Mouse (Mus musculus) liver, embryonic 14.5 days (tissue): ENCODE data around the gene Mettl21c. TPM values are rescaled to one million over a fixed set of nuclear protein-coding genes. Genes with fewer than 3 reads are reported as not detected.
A peak's percentile ranks its signal among the peaks of the same experiment; 100 is the strongest.
"Not testable (repeated sequence)": the region's sequence is repeated elsewhere in the genome, so short reads cannot be mapped to it uniquely, and the experiment has no call there.

Experiments used
- ATAC-seq: fragments of 200-750 bp; cut with Nextera tagmentation; 2 replicates; pipeline ENCODE4 v1.8.0; 2017; ENCODE audit warnings: moderate number of reproducible peaks, mild to moderate bottlenecking, moderate library complexity; ENCODE audit not compliant: insufficient read depth
- DNase-seq, 3 experiments: peaks; one replicate each; pipeline ENCODE4 v3.0.0-alpha.2; 2012 to 2013; ENCODE audit warnings: low read depth in 3 of 3, low spot score in 3 of 3
- H3K27ac ChIP-seq: fragments of 300-500 bp; sonication (generic); 2 replicates; pipeline ENCODE4 v1.5.1; 2014; ENCODE audit warnings: moderate library complexity, mild to moderate bottlenecking, control low read depth, inconsistent platforms
- H3K27me3 ChIP-seq: fragments of 300-500 bp; sonication (generic); 2 replicates; pipeline ENCODE4 v1.6.1; 2014; ENCODE audit warnings: mild to moderate bottlenecking, low read length, moderate library complexity; ENCODE audit not compliant: control insufficient read depth, insufficient read depth
- H3K36me3 ChIP-seq: fragments of 300-500 bp; sonication (generic); replicated peaks from 2 replicates; pipeline ENCODE4 v1.6.1; 2014; ENCODE audit warnings: low read depth; ENCODE audit not compliant: control insufficient read depth, insufficient read depth
- H3K4me1 ChIP-seq, 2 experiments: fragments of 200-500 bp in 1 of 2; fragments of 300-500 bp in 1 of 2; sonication (generic) in 1 of 2; replicated peaks; 2 replicates each; pipeline ENCODE4 v1.6.1; 2012 to 2014; ENCODE audit warnings: antibody characterized with exemption in 1 of 2, inconsistent platforms in 1 of 2, low read length in 1 of 2; ENCODE audit not compliant: control insufficient read depth in 2 of 2, insufficient read depth in 2 of 2
- H3K4me2 ChIP-seq: fragments of 300-500 bp; sonication (generic); 2 replicates; pipeline ENCODE4 v1.6.1; 2014; ENCODE audit warnings: low read depth, mild to moderate bottlenecking, control low read depth, moderate library complexity
- H3K4me3 ChIP-seq, 2 experiments: fragments of 200-500 bp in 1 of 2; fragments of 300-500 bp in 1 of 2; sonication (generic) in 1 of 2; 2 replicates each; pipeline ENCODE4 v1.5.1; 2012 to 2014; ENCODE audit warnings: low read depth in 2 of 2, low read length in 2 of 2, mild to moderate bottlenecking in 2 of 2, control low read depth in 1 of 2, inconsistent platforms in 1 of 2, moderate library complexity in 1 of 2; ENCODE audit not compliant: insufficient read depth in 1 of 2
- H3K9ac ChIP-seq: fragments of 300-500 bp; sonication (generic); replicated peaks from 2 replicates; pipeline ENCODE4 v1.6.1; 2014; ENCODE audit warnings: mild to moderate bottlenecking, control low read depth, moderate library complexity
- H3K9me3 ChIP-seq: fragments of 300-500 bp; sonication (generic); 2 replicates; pipeline ENCODE4 v1.6.1; 2016; ENCODE audit warnings: low read length, mixed read lengths; ENCODE audit not compliant: control insufficient read depth
- CTCF ChIP-seq: IDR thresholded peaks from 2 replicates; pipeline ENCODE4 v1.5.1; 2016; ENCODE audit warnings: antibody characterized with exemption, low read depth, control low read depth
- EP300 ChIP-seq: IDR thresholded peaks from 2 replicates; pipeline ENCODE4 v1.6.1; 2016; ENCODE audit warnings: antibody characterized with exemption, low read depth
- WGBS: fragments of 180-500 bp; shearing (Covaris S2); extraction: QIAGEN DNeasy Blood & Tissue Kit; methylation state at CpG from one replicate; pipeline ENCODE4 v1.1.7; 2014; ENCODE audit not compliant: insufficient replicate concordance; 5-methylcytosine and 5-hydroxymethylcytosine counted together
- polyA plus RNA-seq, 2 experiments: library from polyadenylated mRNA; depleted of rRNA in 1 of 2; stranded (reverse) in 1 of 2; unstranded in 1 of 2; fragments of >200 nt; fragmentation: Nextera tagmentation in 1 of 2; extraction: Ambion mirVana in 1 of 2; gene quantifications; 2 replicates each; pipeline versions ENCODE4 v1.2.1 to v1.2.3; 2012 to 2014

Mettl21c gene
- polyA plus RNA-seq, 2 experiments, result 0.02 to 0.04 TPM

DNA sequence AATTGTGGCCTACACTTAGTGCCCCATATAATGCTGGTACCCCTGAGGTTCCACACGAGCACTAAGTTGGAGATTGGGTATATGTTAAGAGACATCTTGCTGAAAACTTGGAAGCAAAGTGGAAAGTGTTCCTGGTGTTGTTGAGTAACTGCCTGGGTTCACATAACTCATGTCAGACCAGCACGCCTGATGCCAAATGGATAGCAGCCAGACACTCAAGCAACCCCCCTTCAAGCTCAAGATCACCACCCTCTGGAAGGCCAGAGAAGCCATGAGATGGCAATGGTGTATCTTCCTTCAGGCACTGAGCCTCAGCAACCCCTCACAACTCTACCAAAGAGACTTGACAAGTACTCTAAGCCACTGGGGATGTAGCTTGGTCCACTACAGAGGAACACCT, 26.7 kb upstream of the Mettl21c start:
- no peaks in the 10 kb centered on the region for H3K9me3 ChIP-seq
- ATAC-seq, result no peak
- no peak overlapping the region for H3K9ac ChIP-seq
- H3K4me2 ChIP-seq, result no peak overlapping the region
- no peak overlapping the region for H3K4me3 ChIP-seq
- H3K27ac ChIP-seq, result no peak overlapping the region
- TF ChIP-seq EP300, result no peak
- TF ChIP-seq CTCF, result no peak
- 55% methylated on average over 2 of the region's 2 CpGs for WGBS
- no peaks in the 10 kb centered on the region for H3K27me3 ChIP-seq
- no peaks in the 10 kb centered on the region for H3K36me3 ChIP-seq
- H3K4me1 ChIP-seq, result no peaks in the 10 kb centered on the region
- no peak for DNase-seq

DNA sequence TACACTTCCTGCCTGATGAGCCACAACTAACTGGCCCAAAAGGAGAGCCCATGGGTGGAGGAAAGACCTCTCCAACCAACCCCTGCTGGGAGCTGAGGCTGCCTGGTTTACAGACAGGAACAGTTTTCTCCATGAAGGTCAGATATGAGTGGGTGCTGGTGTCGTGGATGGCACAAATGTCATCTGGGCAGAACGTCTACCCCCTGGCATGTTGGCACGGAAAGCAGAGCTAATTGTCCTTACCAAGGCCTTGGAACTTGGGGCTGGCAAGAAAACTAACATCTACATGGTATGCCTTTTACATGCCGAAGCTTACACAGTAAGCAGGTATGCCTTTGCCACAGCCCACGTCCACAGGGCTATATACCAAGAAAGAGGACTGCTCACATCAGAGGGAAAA, 25.9 kb upstream of the Mettl21c start:
- H3K9me3 ChIP-seq, H3K27me3 ChIP-seq, DNase-seq, H3K36me3 ChIP-seq, H3K4me2 ChIP-seq, ATAC-seq, H3K4me1 ChIP-seq, H3K4me3 ChIP-seq, H3K9ac ChIP-seq, H3K27ac ChIP-seq: not testable (repeated sequence)
- 59% methylated on average over 5 of the region's 5 CpGs for WGBS

DNA sequence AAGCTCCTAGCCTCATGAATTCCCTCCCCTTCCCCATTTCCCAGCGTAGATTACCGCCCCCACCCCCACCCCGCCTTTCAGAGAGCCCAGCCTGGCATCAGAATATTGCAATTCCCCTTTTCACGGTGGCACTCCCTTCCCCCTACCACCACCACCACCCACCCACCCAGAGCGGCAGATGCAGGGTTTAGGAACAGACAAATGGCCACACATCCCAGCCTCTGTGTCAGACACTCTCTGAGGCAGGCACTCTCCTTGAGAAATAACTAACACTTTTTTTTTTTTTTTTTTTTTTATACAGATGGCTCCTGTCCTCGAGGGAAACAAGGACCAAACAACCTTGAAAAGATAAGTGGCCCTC, 22.7 kb upstream of the Mettl21c start:
- no peak for TF ChIP-seq EP300
- no peak for TF ChIP-seq CTCF
- Histone ChIP-seq H3K9ac (peak overlapping the region; percentile 23; the same call in 1 of the 2 replicates), H3K36me3 (no peaks in the 10 kb centered on the region), H3K27ac (no peak overlapping the region), H3K9me3 (no peaks in the 10 kb centered on the region), H3K27me3 (no peaks in the 10 kb centered on the region), H3K4me3 (peak overlapping the region; percentile 51 to 62), H3K4me1 (no peaks in the 10 kb centered on the region), H3K4me2 (peak overlapping the region; percentile 67)
- DNase-seq (no peak), ATAC-seq (no peak)
- 3% methylated on average over 6 of the region's 6 CpGs for WGBS

DNA sequence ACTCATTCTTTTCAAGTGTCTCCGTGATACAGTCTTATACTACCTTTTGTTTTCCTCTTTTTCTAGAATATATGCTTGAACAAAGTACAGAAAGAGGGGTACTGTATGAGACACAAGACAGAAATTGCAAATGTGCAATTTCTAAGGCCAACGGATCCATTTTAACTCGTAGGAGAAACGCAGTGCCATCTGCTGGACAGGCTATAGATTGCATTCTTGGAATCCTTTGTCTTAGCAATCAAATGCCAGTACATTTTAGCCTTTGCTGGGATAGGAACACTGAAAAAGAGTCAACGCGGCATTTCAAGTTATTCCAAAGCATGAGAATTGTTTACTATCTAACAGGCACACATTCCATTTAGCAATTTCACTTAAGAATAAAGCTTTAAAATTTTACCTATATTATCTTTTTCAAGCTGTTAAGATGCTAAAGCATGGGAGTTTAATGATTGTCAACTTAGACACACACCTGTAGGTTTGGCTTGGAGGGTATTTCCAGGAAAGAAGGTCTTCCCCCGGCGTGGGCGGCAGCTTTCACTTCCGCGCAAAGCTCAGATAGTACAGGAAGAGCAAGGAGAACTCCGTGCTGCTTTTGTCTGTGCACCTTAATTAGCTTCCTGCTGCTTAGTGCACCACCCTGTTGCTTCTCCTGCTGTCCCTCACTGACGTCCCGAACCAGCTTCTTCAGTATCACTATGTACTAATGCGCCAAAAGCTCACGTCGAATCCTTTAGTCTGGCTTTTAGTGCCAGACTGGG, 22.1 kb upstream of the Mettl21c start:
- H3K4me3 ChIP-seq, result peak overlapping the region; percentile 51 to 62
- H3K9me3 ChIP-seq, result no peaks in the 10 kb centered on the region
- H3K27ac ChIP-seq, result no peak overlapping the region
- DNase-seq (peak; percentile 13 to 41 (median 20)), ATAC-seq (no peak)
- no peak for TF ChIP-seq EP300
- TF ChIP-seq CTCF, result peak; percentile 75
- no peaks in the 10 kb centered on the region for H3K36me3 ChIP-seq
- no peaks in the 10 kb centered on the region for H3K27me3 ChIP-seq
- under 1% methylated on average over 17 of the region's 17 CpGs for WGBS
- H3K4me1 ChIP-seq, result no peaks in the 10 kb centered on the region
- H3K9ac ChIP-seq, result peak overlapping the region; percentile 23; the same call in 1 of the 2 replicates
- peak overlapping the region; percentile 67 for H3K4me2 ChIP-seq

DNA sequence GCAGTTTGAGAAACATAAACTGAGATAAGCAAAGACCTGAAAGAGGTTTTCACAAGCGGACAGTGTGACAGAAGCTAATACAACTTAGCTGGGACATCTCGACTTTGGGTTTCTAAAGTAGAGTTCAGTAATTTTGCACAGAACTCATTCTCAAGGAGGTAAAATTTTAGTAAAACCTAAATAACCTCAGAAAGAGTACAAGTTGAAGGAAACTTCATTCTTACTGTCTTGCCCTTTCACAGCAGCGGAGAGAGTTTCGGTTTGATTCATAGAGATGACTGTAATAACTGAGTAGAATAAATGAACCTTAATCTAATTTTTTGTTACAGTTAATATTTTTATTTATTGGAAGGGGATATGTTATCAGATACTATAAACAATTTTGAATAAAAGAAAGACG, 13.1 kb upstream of the Mettl21c start:
- H3K4me2 ChIP-seq, result no peak overlapping the region
- no peak for ATAC-seq
- TF ChIP-seq CTCF, result no peak
- TF ChIP-seq EP300, result no peak
- DNase-seq, result no peak
- no peak overlapping the region for H3K4me3 ChIP-seq
- H3K27me3 ChIP-seq, result no peaks in the 10 kb centered on the region
- H3K9me3 ChIP-seq, result no peaks in the 10 kb centered on the region
- H3K4me1 ChIP-seq, result no peaks in the 10 kb centered on the region
- WGBS, result 61% methylated on average over 5 of the region's 5 CpGs
- no peaks in the 10 kb centered on the region for H3K36me3 ChIP-seq
- no peak overlapping the region for H3K27ac ChIP-seq
- H3K9ac ChIP-seq, result no peak overlapping the region
